Mouse (Mus musculus) cerebellum, adult 11-12 months (tissue): Measurements from ENCODE around the gene Ccser1.

Experiments used
- DNase-seq: peaks from one replicate; pipeline ENCODE4 v3.0.0; 2022

Ccser1 gene

GRCm38 (mm10) chr6:61485336-61485735, 305.2 kb downstream of the Ccser1 start:
- no peak for DNase-seq

- DNase-seq: no peak
Observed at GRCm38 (mm10) chr6:61491979-61492821, 312.1 kb downstream of the Ccser1 start.

DNA sequence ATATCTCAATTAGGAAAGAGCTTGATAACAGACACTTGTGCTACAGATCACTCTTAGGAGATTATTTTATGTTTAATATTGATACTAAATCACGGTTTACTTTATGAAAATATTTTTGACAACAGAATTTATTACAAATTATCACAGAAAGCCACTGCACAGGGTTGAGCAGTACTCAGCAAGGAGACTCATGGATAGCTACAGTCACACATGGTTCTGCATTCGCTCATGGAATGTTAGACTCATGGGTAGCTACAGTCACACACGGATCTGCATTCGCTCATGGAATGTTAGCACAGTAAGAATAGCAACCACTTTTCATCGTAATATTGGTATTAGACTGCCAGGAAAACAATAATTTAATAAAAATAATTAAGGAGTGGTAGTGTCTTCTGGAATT, 313.3 kb downstream of the Ccser1 start:
- DNase-seq: no peak

GRCm38 (mm10) chr6:61515310-61515709, 335.2 kb downstream of the Ccser1 start:
- DNase-seq: no peak

DNA sequence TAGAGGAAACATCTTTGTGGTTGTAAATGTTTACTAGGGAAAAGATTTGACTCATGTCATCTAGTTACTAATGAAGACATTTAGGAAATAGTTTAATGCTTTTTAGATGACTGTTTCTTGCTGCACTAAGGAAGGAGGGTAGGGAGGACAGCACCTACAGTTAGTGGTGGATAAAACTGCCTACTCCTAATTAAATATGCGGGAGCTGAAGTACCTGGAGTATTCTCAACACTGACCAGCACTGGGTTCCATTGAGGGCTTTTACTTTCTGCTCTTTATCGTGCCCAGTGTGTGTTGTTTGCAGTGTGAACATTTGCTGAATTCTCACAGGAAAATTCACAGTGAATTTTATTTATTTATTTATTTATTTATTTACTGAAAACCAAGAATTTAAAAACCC, 341.5 kb downstream of the Ccser1 start:
- DNase-seq: no peak

GRCm38 (mm10) chr6:61522108-61522507, 342.0 kb downstream of the Ccser1 start:
- DNase-seq: no peak

DNA sequence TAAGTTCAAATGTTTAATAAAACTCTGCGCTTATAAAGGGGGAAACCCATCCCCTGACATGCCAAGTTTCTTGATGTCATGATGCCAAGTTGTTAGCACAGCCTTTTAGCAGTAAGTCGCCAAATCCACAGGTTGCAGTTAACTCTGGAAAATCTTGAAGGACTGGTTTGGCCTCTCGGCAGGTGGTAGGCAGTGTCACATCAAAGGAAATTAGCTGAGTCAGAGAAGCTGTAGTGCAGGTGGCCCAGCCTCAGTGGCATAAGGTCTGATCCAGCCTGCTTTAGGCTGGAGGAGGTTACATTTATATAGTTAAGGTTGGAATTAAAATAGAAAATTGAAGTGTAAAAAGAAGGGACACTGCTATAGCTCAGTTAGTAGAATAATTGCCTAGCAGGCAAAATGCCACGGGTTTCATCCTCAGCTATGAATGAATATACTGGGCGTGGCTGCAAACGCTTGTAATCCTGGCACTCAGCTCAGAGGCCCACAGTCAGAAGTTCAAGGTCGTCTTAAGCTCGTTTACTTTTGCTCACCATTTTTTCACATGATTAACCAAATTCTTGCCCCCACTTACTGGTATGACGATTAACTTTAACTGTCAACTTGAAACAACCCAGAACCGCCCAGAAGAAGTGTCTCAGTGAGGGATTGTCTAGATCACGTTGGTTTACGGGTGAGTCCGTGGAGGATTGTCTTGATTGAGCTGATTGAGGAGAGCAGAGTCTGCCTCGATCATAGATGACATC, 343.8 kb downstream of the Ccser1 start:
- no peak for DNase-seq

DNA sequence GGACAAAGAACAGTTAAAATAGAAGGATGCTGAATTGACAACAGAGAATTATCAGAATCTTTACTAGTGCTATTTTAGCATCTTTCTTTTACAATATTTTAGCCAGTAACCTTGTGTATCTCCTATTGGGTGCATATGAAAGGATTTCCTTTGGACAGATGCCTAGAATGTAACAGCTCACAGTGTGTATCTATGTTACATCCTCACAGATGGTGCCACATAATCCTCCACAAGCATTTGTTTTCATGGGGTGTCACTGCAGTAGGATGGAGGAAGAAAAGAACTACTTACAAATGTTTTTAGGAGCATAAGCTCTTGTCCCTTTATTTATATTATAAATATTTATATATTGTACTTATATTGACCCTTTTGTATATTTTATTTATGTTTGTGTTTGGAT, 360.6 kb downstream of the Ccser1 start:
- DNase-seq: no peak

DNA sequence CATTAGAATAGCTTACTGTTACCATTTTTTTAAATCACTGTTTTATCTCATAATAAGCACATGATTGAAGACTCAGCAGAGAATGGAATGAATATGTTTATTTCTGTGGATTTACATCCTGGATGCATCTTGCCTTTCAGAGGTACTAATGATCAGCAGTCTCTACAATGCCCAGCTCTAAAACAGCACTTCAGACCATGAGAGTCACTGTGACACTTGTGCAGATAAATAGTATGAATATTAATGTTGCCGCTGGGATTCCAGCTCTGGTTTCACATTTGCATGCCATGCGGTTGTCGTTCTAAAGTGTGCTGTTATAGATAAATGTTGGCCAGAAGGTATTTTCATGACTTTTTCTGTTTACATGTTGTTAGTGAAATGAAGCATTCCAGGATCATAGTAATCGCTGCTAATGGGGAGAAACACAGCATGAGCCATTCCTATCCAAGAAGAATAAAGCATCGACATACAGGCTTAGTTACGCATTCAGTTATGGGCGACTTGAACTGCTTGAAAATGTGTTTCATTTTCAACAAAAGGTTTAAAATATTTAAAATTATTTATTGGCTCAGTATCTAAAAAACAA, 363.4 kb downstream of the Ccser1 start:
- DNase-seq: no peak

GRCm38 (mm10) chr6:61567551-61567950, 387.4 kb downstream of the Ccser1 start:
- no peak for DNase-seq

GRCm38 (mm10) chr6:61567967-61568366, 387.8 kb downstream of the Ccser1 start:
- no peak for DNase-seq

DNA sequence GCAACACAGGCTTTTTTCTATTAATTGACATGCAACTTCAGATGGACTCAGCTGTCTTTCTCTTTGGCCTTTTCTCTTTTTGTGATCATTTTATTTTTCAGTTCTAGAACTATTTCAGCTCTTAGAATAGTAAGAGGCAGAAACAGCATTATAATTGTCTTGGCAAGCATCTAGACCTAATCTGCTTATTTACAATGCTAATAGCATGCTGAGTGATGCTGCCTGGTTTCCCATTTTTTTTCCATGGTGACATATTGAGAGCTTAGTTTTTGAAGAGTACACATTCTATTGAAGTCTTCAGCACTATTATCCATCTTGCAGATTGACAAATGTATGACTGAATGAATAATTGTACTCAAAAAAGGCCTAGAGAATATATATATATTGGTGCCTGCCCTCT, 401.6 kb downstream of the Ccser1 start:
- no peak for DNase-seq

- DNase-seq: no peak
Observed at GRCm38 (mm10) chr6:61588999-61589398, 408.9 kb downstream of the Ccser1 start.

DNA sequence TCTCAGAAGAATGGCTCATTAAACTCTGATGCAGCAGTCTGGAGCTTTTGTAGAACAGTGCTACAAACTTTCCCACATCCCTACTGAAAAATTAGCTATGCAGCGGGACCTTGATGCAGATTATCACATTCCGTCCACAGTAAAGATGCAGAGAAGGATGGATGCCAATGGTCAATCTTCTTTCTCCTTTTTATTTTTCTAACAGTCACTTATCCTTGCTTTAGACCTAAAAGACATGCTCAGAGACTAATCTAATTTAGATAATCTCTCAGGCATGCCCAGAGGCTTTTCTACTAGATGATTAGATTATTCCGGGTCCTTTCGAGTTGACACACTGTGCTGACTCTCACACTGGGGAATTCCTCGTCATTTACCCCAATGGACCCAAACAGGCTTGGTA, 421.8 kb downstream of the Ccser1 start:
- no peak for DNase-seq

- no peak for DNase-seq
Observed at GRCm38 (mm10) chr6:61614920-61615319, 434.8 kb downstream of the Ccser1 start.

DNA sequence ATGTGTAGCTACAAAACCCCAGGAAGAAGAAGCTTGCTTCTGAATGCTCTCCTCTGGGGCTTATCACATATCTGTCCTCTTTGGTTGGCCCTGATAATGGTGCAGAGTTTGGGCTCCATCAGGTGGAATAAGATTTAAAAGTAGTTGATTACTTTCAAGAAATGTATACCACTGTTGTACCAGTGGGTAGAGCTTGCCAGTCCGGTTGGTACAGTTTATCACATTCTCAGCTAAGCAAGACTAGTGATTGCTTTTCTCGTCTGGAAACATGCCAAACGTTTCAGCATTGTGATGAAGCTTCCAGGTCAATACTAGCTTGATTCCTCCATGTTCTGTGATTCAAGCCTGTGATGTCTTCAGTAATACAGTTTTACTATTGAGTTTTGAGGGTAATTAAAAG, 441.6 kb downstream of the Ccser1 start:
- DNase-seq: no peak

DNA sequence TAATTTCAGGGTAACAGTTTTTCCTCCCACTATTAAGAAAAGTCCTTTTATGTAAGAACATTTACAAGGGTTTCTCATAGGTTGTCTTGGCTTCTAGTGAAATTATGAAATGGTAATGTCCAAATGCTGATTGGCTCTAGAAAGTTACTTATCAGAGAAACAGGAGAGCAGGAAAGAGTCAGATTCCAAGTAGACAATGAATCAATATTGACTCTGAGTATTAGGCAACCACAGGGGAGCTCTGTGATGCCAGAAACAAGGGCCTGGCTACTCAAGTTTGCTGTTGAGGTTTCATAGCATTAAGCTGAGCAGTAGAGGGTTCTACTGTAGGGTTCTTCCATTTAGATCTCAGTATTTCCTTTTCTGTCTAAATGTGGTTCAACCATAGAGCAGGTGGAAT, 481.3 kb downstream of the Ccser1 start:
- DNase-seq: no peak

DNA sequence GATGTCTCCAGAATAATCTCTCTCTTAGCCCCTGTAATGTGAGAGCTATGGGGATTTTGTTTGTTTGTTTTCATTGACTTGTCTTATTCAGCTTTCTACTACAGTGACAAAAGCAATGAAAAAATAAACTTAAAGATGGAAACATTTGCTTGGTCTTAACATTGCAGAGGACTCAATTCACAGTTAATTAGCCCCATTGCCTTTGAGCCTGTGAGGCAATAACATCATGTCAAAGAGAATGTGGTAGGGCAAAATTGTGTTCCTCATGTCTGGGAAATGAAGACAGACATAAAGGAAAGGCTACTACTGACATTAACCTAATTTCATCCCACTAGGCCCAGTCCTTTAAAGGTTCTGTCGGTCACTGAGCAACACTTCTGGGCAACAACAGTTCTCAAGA, 484.4 kb downstream of the Ccser1 start:
- no peak for DNase-seq

- no peak for DNase-seq
Observed at GRCm38 (mm10) chr6:61687002-61687401, 506.9 kb downstream of the Ccser1 start.

- DNase-seq: no peak
Observed at GRCm38 (mm10) chr6:61703003-61703402, 522.9 kb downstream of the Ccser1 start.

- no peak for DNase-seq
Observed at GRCm38 (mm10) chr6:61721220-61721619, 541.1 kb downstream of the Ccser1 start.

DNA sequence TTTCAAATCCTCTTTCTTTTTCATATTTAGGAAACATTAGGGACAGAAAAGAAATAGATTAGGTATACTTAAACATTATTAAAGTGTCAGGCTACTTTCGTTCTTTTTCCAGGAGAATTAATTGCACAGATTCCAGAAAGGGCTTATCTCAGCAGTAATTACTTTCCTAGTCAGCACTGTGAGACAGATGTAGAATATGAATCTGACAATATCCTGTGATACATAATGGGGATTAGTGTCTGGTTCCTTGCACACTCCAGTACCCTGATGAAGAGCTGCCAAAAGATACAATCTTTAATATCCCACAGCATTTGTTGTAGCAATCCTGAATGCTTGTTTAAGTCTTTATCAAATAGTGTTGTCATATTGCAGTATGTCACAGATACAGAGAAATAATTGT, 548.9 kb downstream of the Ccser1 start:
- DNase-seq: no peak

DNA sequence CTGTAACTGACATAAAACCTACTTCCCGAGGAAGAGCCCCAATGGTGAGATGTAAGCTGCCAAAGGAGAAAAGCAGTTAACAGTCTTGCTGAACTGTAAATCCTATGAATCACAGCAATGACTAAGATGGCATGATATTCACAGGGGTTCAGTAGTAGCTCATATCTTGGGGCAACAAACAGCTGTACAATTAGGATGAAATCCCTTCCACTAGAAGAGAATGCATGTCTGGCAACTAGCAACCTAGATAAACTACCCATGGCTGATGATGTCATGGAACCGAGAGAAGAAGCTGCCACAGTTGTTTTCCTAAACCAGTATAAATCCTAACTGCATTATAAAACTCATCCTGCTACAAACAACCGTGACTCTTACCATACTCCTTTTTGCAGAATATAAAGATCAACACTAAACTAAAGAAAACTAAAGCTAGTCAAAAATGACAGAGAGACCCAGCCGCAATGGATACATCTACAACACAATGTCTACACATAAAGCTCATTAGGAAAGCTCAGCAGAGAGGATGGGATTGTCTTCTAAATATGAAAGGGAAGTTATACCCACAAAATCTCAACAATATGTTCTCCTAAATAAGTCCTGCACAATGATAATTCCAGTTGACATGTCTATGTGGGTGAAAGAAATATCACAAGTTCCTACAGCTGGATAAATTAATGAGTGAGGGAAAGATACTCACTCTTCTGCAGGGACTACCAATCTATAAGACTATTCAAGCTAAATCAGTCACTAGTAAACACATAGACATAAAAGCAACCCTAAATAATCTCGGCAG, 550.2 kb downstream of the Ccser1 start:
- no peak for DNase-seq
